Mouse (Mus musculus) kidney, embryonic 14.5 days (tissue): ENCODE data around the gene Cdk5r2. TPM values are rescaled to one million over a fixed set of nuclear protein-coding genes. Genes with fewer than 3 reads are reported as not detected.

Experiments used
- ATAC-seq: fragments of 200-750 bp; cut with Nextera tagmentation; 2 replicates; pipeline ENCODE4 v1.8.0; 2017; ENCODE audit warnings: moderate number of reproducible peaks, mild to moderate bottlenecking, moderate TSS enrichment, moderate library complexity; ENCODE audit not compliant: low FRiP score, low TSS enrichment
- H3K27ac ChIP-seq: fragments of 300-500 bp; sonication (generic); 2 replicates; pipeline ENCODE4 v1.5.1; 2014; ENCODE audit warnings: low read depth, mild to moderate bottlenecking, low read length, moderate library complexity, mixed read lengths
- H3K27me3 ChIP-seq: fragments of 300-500 bp; sonication (generic); 2 replicates; pipeline ENCODE4 v1.6.1; 2014; ENCODE audit warnings: mild to moderate bottlenecking, low read length; ENCODE audit not compliant: control insufficient read depth, insufficient read depth
- H3K36me3 ChIP-seq: fragments of 300-500 bp; sonication (generic); 2 replicates; pipeline ENCODE4 v1.6.1; 2014; ENCODE audit warnings: low read length, mixed read lengths; ENCODE audit not compliant: control insufficient read depth, insufficient read depth
- H3K4me1 ChIP-seq: fragments of 300-500 bp; sonication (generic); 2 replicates; pipeline ENCODE4 v1.6.1; 2014; ENCODE audit warnings: low read length, mixed read lengths; ENCODE audit not compliant: control insufficient read depth, insufficient read depth
- H3K4me2 ChIP-seq: fragments of 300-500 bp; sonication (generic); replicated peaks from 2 replicates; pipeline ENCODE4 v1.6.1; 2014; ENCODE audit warnings: low read depth, mild to moderate bottlenecking, low read length
- H3K4me3 ChIP-seq: fragments of 300-500 bp; sonication (generic); 2 replicates; pipeline ENCODE4 v1.5.1; 2014; ENCODE audit warnings: mild to moderate bottlenecking, low read length
- H3K9ac ChIP-seq: fragments of 300-500 bp; sonication (generic); 2 replicates; pipeline ENCODE4 v1.6.1; 2014; ENCODE audit warnings: low read depth, mild to moderate bottlenecking, low read length, moderate library complexity
- H3K9me3 ChIP-seq: fragments of 300-500 bp; sonication (generic); 2 replicates; pipeline ENCODE4 v1.6.1; 2016; ENCODE audit warnings: low read length; ENCODE audit not compliant: control insufficient read depth
- WGBS: fragments of 180-500 bp; shearing (Covaris S2); extraction: QIAGEN DNeasy Blood & Tissue Kit; methylation state at CpG from one replicate; pipeline ENCODE4 v1.1.7; 2014; 5-methylcytosine and 5-hydroxymethylcytosine counted together
- microRNA counts: library from miRNA; unstranded; fragments of <30 nt; microRNA quantifications from one replicate; lab custom pipeline; 2017
- microRNA-seq: library from miRNA; unstranded; fragments of <30 nt; microRNA quantifications from one replicate; pipeline ENCODE4, GENCODE M21; 2016
- polyA plus RNA-seq: library from polyadenylated mRNA; unstranded; fragments of >200 nt; fragmentation: Nextera tagmentation; extraction: Ambion mirVana; gene quantifications from 2 replicates; pipeline ENCODE4 v1.2.1, GENCODE M21; 2014

The Cdk5r2 gene
- polyA plus RNA-seq, 1 experiment from 2014 or later, result not detected

DNA sequence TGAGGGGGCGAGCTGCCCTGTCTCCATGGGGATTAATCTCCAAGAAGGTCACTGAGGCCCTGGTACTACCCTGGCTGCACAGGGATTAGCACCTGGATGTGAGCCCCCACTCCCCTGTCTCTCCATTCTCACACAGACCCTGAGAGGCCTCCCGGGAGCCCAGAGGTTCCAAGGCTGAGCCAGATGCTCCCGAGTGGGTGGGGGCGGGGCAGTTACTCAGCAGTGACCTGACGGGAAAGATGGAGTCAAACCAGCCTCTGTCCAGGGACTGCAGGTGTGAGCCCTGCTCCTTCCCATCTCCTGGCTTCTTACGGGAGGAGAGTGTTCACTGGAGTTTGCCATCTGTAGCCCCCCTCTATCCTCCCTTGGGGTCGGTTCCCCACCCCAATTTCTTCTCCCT, 43.2 kb downstream of the Cdk5r2 start:
- Histone ChIP-seq H3K9ac (no peak overlapping the region), H3K27ac (no peak overlapping the region), H3K4me2 (no peak overlapping the region), H3K27me3 (peaks cover 95% of the 10 kb centered on the region), H3K9me3 (no peaks in the 10 kb centered on the region), H3K4me3 (no peak overlapping the region), H3K4me1 (0 out of 2 replicates have a peak, but pooled peaks cover 14% of the 10 kb centered on the region), H3K36me3 (no peaks in the 10 kb centered on the region)
- no peak for ATAC-seq
- WGBS, result 3% methylated on average over 7 of the region's 7 CpGs

GRCm38 (mm10) chr1:74898656-74899431, 44.1 kb downstream of the Cdk5r2 start:
- Histone ChIP-seq H3K4me1 (0 out of 2 replicates have a peak, but pooled peaks cover 9% of the 10 kb centered on the region), H3K9me3 (no peaks in the 10 kb centered on the region), H3K36me3 (no peaks in the 10 kb centered on the region), H3K27me3 (peaks cover 90% of the 10 kb centered on the region), H3K4me3 (no peak overlapping the region), H3K9ac (no peak overlapping the region), H3K4me2 (no peak overlapping the region), H3K27ac (no peak overlapping the region)
- 9% methylated on average over 7 of the region's 10 CpGs for WGBS
- ATAC-seq, result no peak

DNA sequence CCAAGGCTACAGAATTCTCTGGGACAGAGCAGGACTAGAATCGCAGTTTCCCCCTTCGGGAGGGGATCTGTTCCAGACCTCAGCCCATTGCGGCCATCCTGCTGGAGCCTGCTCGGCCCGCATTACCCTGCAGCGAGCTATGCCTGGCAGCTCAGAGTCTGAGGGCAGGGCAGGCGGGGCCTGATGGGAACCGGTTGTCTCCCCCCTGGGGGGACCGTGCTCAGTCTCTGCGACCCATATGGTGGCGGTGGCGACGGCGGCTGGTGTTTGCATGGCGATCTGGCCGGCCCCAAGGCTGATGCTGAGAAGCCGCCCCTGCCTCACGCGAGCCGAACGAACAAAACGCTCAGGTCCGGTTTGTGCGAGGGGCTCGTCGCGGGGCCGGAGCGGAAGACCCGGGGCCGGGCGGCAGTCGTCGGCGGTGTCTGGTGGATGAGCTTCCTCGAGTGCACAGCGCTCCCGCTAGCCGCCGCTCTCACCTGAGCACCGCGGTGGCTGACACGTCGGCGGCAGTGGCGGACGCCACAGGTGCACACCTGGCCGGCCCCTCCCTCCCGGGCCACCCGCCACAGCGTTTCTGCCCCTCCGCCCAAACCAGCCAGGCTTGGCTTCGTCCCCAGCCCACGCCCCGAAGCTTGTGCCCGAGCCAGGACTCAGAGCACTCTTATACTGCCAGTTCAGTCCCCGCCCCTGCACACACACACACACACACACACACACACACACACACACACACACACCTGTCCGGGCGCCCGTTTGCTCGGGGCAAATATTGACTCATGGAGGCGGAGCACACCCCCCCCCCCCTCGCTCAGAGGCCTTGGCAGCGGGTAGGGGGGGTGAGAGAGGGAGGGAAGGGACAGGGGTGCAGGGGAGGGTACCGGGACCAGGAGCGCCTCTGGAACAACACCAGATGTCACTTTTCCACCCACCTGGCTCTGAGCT, 45.9 kb downstream of the Cdk5r2 start:
- Histone ChIP-seq H3K9me3 (no peaks in the 10 kb centered on the region), H3K36me3 (no peaks in the 10 kb centered on the region), H3K4me1 (0 out of 2 replicates have a peak, but pooled peaks cover 9% of the 10 kb centered on the region), H3K4me3 (peak overlapping the region; percentile 26), H3K27ac (no peak overlapping the region), H3K9ac (peak overlapping the region; percentile 28; the same call in 1 of the 2 replicates), H3K27me3 (peaks cover 76% of the 10 kb centered on the region), H3K4me2 (peak overlapping the region; percentile 47)
- WGBS, result under 1% methylated on average over 52 of the region's 66 CpGs
- peak; percentile 53; the same call in 1 of the 2 replicates for ATAC-seq

DNA sequence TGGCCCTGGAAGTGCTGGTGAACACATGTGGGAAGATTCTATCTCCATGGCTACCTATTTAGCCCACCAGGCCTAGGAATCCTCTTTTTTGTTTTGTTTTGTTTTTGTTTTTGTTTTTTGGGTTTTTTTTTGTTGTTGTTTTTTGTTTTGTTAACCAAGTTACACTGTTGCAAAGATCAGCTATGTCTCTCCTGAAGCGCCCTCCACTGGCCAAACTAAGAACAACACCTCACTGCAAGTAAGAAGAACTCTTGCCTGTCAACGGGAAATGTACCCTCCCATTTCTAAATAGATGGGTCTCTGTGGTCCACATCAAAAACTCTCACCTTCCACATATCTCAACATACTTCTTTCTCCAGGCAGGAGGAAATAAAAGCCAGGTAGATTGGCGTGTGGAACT, 47.0 kb downstream of the Cdk5r2 start:
- Histone ChIP-seq H3K4me2 (no peak overlapping the region), H3K4me3 (no peak overlapping the region), H3K36me3 (no peaks in the 10 kb centered on the region), H3K9me3 (no peaks in the 10 kb centered on the region), H3K4me1 (0 out of 2 replicates have a peak, but pooled peaks cover 9% of the 10 kb centered on the region), H3K27ac (no peak overlapping the region), H3K9ac (no peak overlapping the region), H3K27me3 (peaks cover 65% of the 10 kb centered on the region)
- no peak for ATAC-seq
- WGBS, result 7% methylated on average over 3 of the region's 3 CpGs

GRCm38 (mm10) chr1:74902191-74902590, 47.5 kb downstream of the Cdk5r2 start:
- Histone ChIP-seq H3K27ac (no peak overlapping the region), H3K4me2 (no peak overlapping the region), H3K4me3 (no peak overlapping the region), H3K4me1 (0 out of 2 replicates have a peak, but pooled peaks cover 9% of the 10 kb centered on the region), H3K27me3 (peaks cover 64% of the 10 kb centered on the region), H3K9me3 (no peaks in the 10 kb centered on the region), H3K36me3 (no peaks in the 10 kb centered on the region), H3K9ac (no peak overlapping the region)
- WGBS, result 26% methylated on average over 6 of the region's 6 CpGs
- ATAC-seq, result no peak

MicroRNAs within 50 kb of the gene (microRNA counts, 519-probe panel; counts per million panel counts)
- microRNA mmu-miR-375 (lab: Ali Mortazavi, UCI), result 4,977 counts per million, percentile 41 among the panel's probes with 10 or more counts

Small RNA genes within 50 kb of the gene (microRNA-seq; reads per million reads assigned to microRNA genes)
- gene Mir375, result 859 reads per million, percentile 77 among the genes with 10 or more reads in this experiment

Other genes with a start within 250 kb of the Cdk5r2 start
- 13.4 and 26.1 TPM in 2 replicates for gene Ttll4, start 193.2 kb upstream of the Cdk5r2 start, polyA plus RNA-seq
- 6.3 and 8.1 TPM in 2 replicates for gene Cyp27a1, start 141.4 kb upstream of the Cdk5r2 start, polyA plus RNA-seq
- gene Prkag3, start 105.7 kb upstream of the Cdk5r2 start, polyA plus RNA-seq, result 0.13 and 0.15 TPM in 2 replicates
- gene Wnt6, start 83.0 kb upstream of the Cdk5r2 start, polyA plus RNA-seq, result 3.1 and 3.4 TPM in 2 replicates
- 0.70 and 0.91 TPM in 2 replicates for gene Wnt10a, start 63.4 kb upstream of the Cdk5r2 start, polyA plus RNA-seq
- 0.47 and 2.1 TPM in 2 replicates for gene Fev, start 30.5 kb downstream of the Cdk5r2 start, polyA plus RNA-seq
- not detected in 2 replicates for gene Cryba2, start 38.2 kb downstream of the Cdk5r2 start, polyA plus RNA-seq
- gene Cfap65, start 80.7 kb downstream of the Cdk5r2 start, polyA plus RNA-seq, result not detected in 2 replicates
- gene Ihh, start 96.7 kb downstream of the Cdk5r2 start, polyA plus RNA-seq, result 0.43 and 0.84 TPM in 2 replicates